Mouse (Mus musculus) CD4-positive, CD25-positive, alpha-beta regulatory T cell, adult 4 months (primary cell): ENCODE results near the gene Gm4869. TPM values are rescaled to one million over a fixed set of nuclear protein-coding genes. Genes with fewer than 3 reads are reported as not detected.
"Not testable (repeated sequence)": the region's sequence is repeated elsewhere in the genome, so short reads cannot be mapped to it uniquely, and the experiment has no call there.

Source experiments
- ATAC-seq: one replicate; pipeline ENCODE4 v1.8.0; 2017
- polyA plus RNA-seq, 2 experiments: library from polyadenylated mRNA; unstranded; fragments of 100-300 nt; shearing (Covaris generic); gene quantifications; one replicate each; pipeline ENCODE4 v1.2.1; 2017

Gm4869 gene
- polyA plus RNA-seq = not detected

GRCm38 (mm10) chr5:140445345-140445744 lies at the start of gene Gm4869:
Gene Gm4869, plus strand, starts transcription at chr5:140445645.
- no peak for ATAC-seq

DNA sequence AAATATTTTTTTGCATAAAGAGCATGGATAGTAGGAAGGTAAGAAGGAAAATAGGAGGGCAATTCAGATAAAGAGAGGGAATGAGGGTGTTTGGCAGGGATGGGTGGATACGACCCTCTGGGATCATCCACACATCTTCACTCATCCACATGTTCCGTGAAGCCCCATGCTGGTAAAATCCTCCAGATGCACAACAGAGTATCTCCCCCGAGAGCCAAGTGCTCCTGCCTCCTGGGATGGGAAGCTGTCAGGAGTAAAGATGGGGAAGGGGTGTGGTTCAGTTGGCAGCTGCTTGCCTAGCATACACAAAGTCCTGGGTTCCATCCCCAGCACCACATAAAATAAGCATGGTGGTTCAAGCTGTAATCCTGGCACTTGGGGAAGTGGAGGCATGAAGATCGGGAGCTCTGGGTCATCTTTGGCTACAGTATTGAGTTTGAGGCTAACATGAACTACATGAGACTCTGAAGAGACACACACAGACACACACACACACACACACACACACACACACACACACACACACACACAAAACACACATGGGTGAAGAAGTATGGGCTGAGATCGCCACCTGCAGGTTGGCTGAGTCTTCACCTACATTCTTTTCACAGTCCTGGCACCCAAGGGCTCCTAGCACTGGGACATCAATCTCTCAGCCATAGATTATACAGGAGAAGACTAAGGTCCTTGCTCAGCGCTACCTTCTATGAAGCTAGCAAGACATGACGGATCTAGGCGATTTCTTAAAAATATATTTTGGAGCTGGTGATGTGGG lies 49.1 kb upstream of the Gm4869 start:
- ATAC-seq = no peak

GRCm38 (mm10) chr5:140402640-140403270 lies 42.7 kb upstream of the Gm4869 start:
- no peak for ATAC-seq

DNA sequence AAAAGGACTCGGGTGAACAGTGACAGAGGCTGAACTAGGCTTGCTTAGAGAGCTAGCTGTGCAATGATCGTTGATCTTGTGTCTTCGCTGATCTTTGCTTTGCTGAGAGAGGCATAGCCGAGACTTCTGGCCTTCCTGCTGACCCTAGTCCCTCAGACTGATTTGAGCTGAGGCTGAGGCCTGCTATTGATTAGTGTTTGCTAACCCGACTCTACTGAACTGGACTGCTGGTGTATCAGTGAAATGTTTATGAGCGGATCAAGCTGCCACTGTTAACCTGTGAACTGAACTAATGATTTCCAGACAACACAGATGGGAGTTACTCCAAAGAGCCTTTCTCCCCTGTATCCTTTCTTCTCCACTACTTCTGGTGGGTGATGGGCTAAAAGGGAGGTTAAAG lies 40.3 kb upstream of the Gm4869 start:
- no peak for ATAC-seq

- no peak for ATAC-seq
Measured at GRCm38 (mm10) chr5:140406666-140407065, 38.8 kb upstream of the Gm4869 start.

- no peak for ATAC-seq
Measured at GRCm38 (mm10) chr5:140408801-140409200, 36.6 kb upstream of the Gm4869 start.

DNA sequence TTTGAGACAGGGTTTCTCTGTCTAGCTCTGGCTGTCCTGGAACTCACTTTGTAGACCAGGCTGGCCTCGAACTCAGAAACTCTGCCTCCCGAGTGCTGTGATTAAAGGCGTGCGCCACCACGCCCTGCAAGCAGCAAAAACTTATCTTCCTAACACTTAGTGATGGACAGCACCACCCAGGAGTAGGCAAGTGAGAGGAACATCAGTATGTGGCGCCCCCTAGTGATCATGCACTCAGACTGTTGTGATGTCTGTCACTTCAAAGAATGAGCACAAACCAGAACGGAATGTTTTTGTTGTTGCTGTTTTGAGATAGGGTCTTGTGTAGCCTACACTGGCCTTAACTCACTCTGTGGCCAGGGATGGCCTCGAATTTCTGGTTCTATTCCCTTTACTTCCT lies 34.1 kb upstream of the Gm4869 start:
- no peak for ATAC-seq

DNA sequence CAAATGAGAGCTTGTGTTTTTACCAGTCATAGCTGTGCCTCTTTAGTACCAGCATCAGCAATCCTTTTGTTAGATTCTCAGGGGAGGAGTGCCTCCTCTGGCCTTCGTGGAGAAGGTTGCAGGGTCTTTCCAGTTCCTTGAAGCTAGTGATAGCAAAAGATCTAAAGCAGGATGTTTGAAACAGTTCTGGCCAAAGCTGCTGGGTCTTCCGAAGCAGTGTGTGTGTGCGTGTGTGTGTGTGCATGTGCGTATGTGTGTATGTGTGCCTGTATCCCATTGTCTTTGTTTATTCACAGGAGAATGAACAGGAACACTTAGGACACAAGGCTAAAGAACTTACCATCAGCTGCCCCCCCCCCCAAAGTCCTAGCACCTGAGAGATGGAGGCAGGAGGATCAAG lies 30.8 kb upstream of the Gm4869 start:
- no peak for ATAC-seq

DNA sequence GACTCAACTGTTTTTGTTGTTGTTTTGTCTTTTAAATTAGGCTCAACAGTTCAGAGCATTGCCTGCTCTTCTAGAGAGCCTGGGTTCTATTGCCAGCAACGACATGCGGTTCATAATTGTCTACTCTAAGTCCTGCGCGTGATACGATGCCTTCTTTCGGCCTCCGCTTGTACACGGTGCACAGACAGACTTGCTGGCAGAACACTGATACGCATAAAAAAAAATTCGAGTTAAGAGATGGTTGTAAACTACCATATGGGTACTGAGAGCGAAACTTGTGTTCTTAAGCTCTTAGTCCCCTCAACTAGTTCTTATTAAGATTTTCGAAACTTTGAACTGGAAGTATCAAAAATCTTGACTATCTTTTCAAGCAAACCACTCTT lies 27.3 kb upstream of the Gm4869 start:
- ATAC-seq = peak; percentile 5

DNA sequence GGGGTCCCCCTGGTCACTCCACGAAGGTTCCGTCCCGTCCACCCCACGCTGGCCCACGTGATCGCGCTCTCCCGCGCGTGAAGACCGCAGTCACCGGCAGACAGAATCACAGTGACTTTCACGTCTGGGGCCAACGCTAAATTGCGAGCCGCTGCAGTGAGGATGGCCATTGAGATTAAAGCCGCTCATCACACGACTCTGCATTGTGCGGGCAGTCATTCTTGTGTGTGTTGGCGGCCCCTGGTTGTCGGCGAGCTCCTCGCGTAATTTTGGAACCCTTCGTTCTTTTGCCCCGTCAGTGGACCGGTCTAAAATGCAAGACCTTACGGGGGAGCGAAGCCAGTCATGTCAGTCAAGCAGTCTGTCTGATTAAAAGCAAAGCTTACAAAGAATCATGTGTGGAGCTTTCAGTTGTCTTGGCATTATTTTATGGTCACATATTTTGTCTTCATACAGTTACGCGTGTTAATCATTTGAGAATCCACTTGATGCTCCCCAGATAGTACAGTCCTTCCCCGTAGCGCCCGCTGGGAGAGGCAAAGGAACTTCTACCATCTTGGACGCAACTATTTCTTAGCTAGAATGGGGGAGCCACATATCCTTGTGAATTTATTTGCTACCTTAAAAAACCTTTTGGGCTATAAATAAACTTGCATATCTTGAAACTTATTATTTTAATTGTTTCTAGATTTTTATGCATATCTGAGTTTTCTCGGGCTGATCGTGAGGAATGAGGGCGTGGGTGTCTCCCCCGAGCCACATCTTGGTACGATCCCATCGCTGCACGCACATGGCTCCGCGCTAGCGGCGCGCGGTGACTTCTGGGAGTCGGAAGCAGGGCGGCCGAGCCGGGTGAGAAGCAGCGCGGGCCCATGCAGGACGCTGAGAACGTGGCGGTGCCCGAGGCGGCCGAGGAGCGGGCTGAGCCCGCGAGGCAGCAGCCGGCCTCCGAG lies 26.7 kb upstream of the Gm4869 start, which contains the start of gene Eif3b:
TSS of gene Eif3b (plus strand) at position 840 of the 953 bp plus-strand sequence.
- peak; percentile 90 for ATAC-seq

- ATAC-seq = no peak
Measured at GRCm38 (mm10) chr5:140419442-140420080, 25.9 kb upstream of the Gm4869 start.

- no peak for ATAC-seq
Measured at GRCm38 (mm10) chr5:140420616-140421015, 24.8 kb upstream of the Gm4869 start.

DNA sequence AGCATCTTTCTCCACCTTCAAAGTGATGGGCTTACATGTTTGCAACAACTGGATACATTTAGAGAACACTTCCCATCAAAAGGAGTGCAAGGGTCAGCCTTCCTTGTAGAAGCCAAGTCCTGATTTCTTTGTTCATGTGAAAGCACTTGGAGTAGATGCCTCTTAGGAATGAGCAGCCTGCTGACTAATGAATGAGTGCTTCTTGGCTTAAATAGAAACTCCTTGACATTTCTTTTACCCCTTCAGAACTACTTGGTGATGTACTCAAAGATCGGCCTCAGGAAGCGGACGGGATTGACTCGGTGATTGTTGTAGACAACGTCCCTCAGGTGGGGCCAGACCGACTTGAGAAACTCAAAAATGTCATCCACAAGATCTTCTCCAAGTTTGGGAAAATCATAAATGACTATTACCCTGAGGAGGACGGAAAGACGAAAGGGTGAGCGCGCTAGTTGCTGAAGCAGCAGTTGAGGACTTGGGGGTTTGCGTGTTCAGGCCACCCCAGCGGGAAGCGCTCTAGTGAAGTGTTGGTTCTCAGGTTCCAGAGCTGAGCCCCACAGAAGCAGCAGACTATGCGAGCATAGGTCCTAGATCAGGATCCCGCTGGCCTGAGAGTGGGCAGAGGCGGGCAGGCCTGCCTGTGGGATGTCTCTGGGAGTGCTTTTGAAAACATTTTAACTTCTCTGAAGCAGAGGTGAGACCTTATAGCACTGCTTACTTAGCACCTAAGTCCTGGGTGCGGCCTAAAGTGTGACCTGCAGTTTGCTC lies 20.2 kb upstream of the Gm4869 start:
- no peak for ATAC-seq

- ATAC-seq = not testable (repeated sequence)
Measured at GRCm38 (mm10) chr5:140439117-140439516, 6.3 kb upstream of the Gm4869 start.

DNA sequence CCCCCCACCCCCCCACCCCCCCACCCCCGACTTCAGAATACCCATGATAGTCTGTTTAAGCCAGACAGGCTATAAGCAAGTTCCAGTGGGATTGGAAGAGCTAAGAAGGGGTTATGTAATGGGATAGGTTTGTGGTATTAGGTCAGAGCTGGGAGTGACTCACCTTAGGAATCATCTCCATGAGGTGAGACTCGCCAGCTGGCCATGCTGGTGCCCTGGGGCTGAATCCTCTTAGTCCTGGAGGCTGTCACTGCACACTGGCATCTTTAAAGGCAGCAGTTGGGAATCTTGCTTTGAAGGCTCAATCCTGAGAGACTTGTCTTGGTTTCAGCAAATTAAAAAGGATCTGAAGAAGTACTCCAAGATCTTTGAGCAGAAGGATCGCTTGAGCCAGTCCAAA lies 4.0 kb upstream of the Gm4869 start:
- ATAC-seq = no peak

DNA sequence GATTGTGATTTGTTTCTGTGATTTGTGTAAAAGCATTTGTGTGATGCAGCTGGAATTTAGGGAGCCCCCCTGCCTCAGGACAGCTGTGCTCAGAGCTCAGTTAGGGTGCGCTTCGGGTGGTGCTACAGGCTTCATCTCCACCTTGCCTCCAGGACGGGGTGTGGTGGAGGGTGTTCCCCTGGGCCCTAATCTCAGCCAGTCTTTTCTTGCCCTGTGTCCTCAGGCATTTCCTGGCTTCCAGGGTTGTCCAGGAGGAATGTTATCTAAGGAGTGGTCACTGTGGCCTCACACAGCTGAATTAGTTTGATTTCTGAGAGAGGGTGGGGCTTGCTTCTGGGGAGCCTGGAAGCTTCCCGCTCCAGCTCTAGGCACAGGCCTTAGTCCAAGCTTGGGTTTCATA lies 1.4 kb upstream of the Gm4869 start:
- ATAC-seq = no peak

DNA sequence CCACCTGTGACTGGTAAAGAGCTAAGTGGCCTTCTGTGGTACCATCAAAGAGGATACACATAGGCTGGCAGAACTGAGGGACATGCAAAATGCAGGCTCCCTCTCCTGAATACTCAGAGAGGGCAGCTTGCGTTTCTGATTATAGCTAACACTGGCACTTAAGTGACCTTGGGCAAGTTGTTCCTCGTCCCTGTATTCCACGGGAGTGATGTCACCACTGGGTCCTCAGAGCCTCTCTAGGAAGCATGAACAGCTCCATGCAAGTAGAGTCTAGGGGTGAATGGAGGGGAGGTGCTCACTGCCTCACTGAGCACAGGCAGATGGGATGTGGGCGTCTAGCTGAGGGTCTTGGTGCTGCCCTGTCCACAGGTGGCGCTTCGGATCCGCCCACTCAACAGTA lies 609 bp downstream of the Gm4869 start:
- no peak for ATAC-seq

GRCm38 (mm10) chr5:140454488-140454887 lies 9.0 kb downstream of the Gm4869 start:
- no peak for ATAC-seq

- ATAC-seq = no peak
Measured at GRCm38 (mm10) chr5:140455466-140455865, 10.0 kb downstream of the Gm4869 start.

GRCm38 (mm10) chr5:140461476-140461875 lies 16.0 kb downstream of the Gm4869 start:
- no peak for ATAC-seq

DNA sequence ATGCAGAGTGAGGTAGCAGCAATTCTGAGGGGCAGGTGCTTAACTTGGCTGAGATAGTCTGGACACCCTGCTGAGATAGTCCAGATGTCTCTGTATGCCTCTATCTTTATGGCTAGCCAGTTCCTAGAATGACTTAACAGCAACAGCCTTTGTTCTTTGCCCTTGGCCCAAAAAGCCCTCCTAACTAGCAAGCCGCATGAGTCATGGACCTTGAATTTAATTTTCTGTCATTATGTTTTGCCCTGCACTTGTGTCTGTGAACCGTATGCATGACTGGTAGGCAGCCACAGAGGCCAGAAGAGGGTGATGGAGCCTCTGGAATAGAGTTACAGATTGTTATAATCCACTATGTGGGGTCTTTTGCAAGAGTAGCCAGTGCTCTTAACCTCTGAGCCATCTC lies 17.7 kb downstream of the Gm4869 start:
- not testable (repeated sequence) for ATAC-seq

- no peak for ATAC-seq
Measured at GRCm38 (mm10) chr5:140464943-140465342, 19.5 kb downstream of the Gm4869 start.
